In the genomic region with DNA sequence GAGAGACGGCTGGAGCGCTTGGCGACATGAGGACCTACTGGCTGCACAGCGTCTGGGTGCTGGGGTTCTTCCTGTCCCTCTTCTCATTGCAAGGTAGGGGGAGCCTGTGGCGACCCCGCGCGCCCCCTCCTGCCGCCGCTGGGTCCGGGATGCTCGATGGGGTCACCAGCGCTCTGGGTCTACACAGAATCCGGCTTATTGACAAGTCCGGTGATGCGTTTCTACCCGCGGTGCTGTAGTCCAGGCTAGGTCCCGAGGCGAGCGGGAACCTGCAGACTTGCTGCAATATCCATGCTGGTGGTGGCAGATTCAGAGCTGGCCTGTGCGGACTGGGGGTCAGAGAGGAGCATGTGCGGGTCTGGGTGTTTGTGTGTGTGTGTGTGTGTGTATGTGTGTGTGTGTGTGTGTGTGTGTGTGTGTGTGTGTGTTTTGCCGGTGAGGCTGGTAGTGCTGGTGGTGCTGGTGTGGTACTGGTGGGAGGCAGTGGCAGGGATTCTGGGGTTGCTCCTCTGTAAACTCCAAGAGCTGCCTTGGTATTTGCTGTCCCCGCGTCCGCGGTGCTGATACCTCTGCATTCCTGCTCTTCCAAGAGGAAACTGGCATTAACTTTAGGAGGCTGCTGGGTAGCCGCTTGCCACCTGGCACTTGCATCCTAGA, we compare ENCODE assay signal across 8 mouse cellular contexts. TPM values are rescaled to one million over a fixed set of nuclear protein-coding genes. Genes with fewer than 3 reads are reported as not detected.
DNase-seq lines count a peak whose midpoint lies in the region; ATAC-seq lines count a peak whose summit lies in the region.

No protein-coding gene starts in this region.

- 1% methylated on average over 28 of the region's 29 CpGs for WGBS in forebrain, embryonic 10.5 days
- WGBS in stomach, embryonic 16.5 days = 1% methylated on average over 29 of the region's 29 CpGs

- H3K4me2 ChIP-seq in stomach, embryonic 16.5 days (ENCODE audit: low read depth, low read length) = peak overlapping the region; percentile 88

- H3K27ac ChIP-seq in forebrain, embryonic 10.5 days = peak overlapping the region; percentile 72
- H3K27ac ChIP-seq in stomach, embryonic 16.5 days (ENCODE audit: low read length) = no peak overlapping the region

- H3K9me3 ChIP-seq in forebrain, embryonic 10.5 days = no peaks in the 10 kb centered on the region
- H3K9me3 ChIP-seq in stomach, embryonic 16.5 days (replicated peaks; ENCODE audit: control insufficient read depth, low read length) = no peaks in the 10 kb centered on the region; the same call in 1 of the 2 replicates

- peaks cover 7% of the 10 kb centered on the region for H3K4me1 ChIP-seq in forebrain, embryonic 10.5 days
- H3K4me1 ChIP-seq in stomach, embryonic 16.5 days (ENCODE audit: control insufficient read depth, insufficient read depth, low read length) = no peaks in the 10 kb centered on the region

- peak overlapping the region; percentile 65 for H3K9ac ChIP-seq in stomach, embryonic 16.5 days (ENCODE audit: low read length)

- ATAC-seq in stomach, embryonic 16.5 days (ENCODE audit: insufficient read depth, low FRiP score) = peak; percentile 33; the same call in 1 of the 2 replicates

- peaks cover 15% of the 10 kb centered on the region for H3K27me3 ChIP-seq in forebrain, embryonic 10.5 days (ENCODE audit: poor library complexity, severe bottlenecking)
- no peaks in the 10 kb centered on the region for H3K27me3 ChIP-seq in stomach, embryonic 16.5 days (ENCODE audit: control insufficient read depth, insufficient read depth, low read length)

- DNase-seq in gastrocnemius, postnatal 10 days = peak; percentile 6
- DNase-seq in gastrocnemius, adult 18-20 months (ENCODE audit: low spot score) = no peak
- peak; percentile 22 for DNase-seq in WW6 (ENCODE audit: low read depth, low spot score)
- peak; percentile 65 for DNase-seq in forebrain, embryonic 10.5 days (ENCODE audit: extremely low spot score, low spot score)
- peak; percentile 40 to 44 for DNase-seq in layer of hippocampus, adult 8-10 months (ENCODE audit: low spot score in 2 of 2)
- DNase-seq in mesoderm, embryonic 11.5 days (ENCODE audit: low read depth, low spot score) = peak; percentile 62
- no peak for DNase-seq in natural killer cell, adult 2 months (ENCODE audit: low spot score in 2 of 2)

- H3K36me3 ChIP-seq in forebrain, embryonic 10.5 days (replicated peaks) = no peaks in the 10 kb centered on the region
- H3K36me3 ChIP-seq in stomach, embryonic 16.5 days (ENCODE audit: control insufficient read depth, insufficient read depth, low read length) = no peaks in the 10 kb centered on the region

- H3K4me3 ChIP-seq in forebrain, embryonic 10.5 days = peak overlapping the region; percentile 68
- peak overlapping the region; percentile 60 for H3K4me3 ChIP-seq in stomach, embryonic 16.5 days (replicated peaks; ENCODE audit: low read length)

RNA-seq across cellular contexts. Expression of a gene that starts 0.6 kb away (rescaled TPM):
- total RNA-seq in gastrocnemius, postnatal 10 days (2021) = 1 to 10 TPM; 1.6 to 2.6 TPM
- total RNA-seq in gastrocnemius, adult 18-20 months (2021) = under 1 TPM; 0.78 to 0.82 TPM
- polyA plus RNA-seq in forebrain, embryonic 10.5 days (2016; fragmentation: Nextera tagmentation; extraction: Ambion mirVana) = 12.0 and 13.7 TPM in 2 replicates
- 100 to 1,000 TPM; 386 to 433 (median 409) TPM for total RNA-seq in layer of hippocampus, adult 8-10 months (2022)
- 6.0 and 8.2 TPM in 2 replicates for polyA plus RNA-seq in stomach, embryonic 16.5 days (2015; fragmentation: Nextera tagmentation; extraction: Ambion mirVana)

Comparison
In these comparisons a context has a peak if more than half of its experiments do, and no peak if none do; other contexts are left out.
1. DNase-seq: peak in gastrocnemius, postnatal 10 days (single experiment), WW6 (single experiment), forebrain, embryonic 10.5 days (single experiment), layer of hippocampus, adult 8-10 months (2 of 2) and mesoderm, embryonic 11.5 days (single experiment); none in gastrocnemius, adult 18-20 months (single experiment) and natural killer cell, adult 2 months (0 of 2).
2. RNA of a gene that starts 0.6 kb away (total RNA-seq): 386 to 433 TPM in layer of hippocampus, adult 8-10 months; 1.6 to 2.6 TPM in gastrocnemius, postnatal 10 days and 0.78 to 0.82 TPM in gastrocnemius, adult 18-20 months; every median in the first group is over 100 times any median in the second.